Mouse (Mus musculus) MEL (cell line): ENCODE measurements around the gene Triobp. TPM values are rescaled to one million over a fixed set of nuclear protein-coding genes. Genes with fewer than 3 reads are reported as not detected.
A peak's percentile ranks its signal among the peaks of the same experiment; 100 is the strongest.

Source experiments
- DNase-seq: peaks from one replicate; pipeline ENCODE4 v3.0.0; 2011; ENCODE audit warnings: low read depth, low spot score
- H3K27ac ChIP-seq: 2 replicates; pipeline ENCODE4 v1.5.1; 2012; ENCODE audit warnings: low read depth, mild to moderate bottlenecking, control low read depth, low read length, moderate library complexity; ENCODE audit not compliant: control insufficient read depth
- H3K27me3 ChIP-seq, 2 experiments: fragments of 150-350 bp in 1 of 2; sonication (generic) in 1 of 2; 2 replicates each; pipeline ENCODE4 v1.6.1; 2012; ENCODE audit warnings: low read length in 2 of 2, mild to moderate bottlenecking in 2 of 2, improper control_type of control experiment in 1 of 2, moderate library complexity in 1 of 2; ENCODE audit not compliant: insufficient read depth in 2 of 2, control insufficient read depth in 1 of 2
- H3K36me3 ChIP-seq, 2 experiments: 2 replicates each; pipeline ENCODE4 v1.6.1; 2012 to 2014; ENCODE audit warnings: low read length in 2 of 2, improper control_type of control experiment in 1 of 2, inconsistent platforms in 1 of 2, mild to moderate bottlenecking in 1 of 2; ENCODE audit not compliant: insufficient read depth in 2 of 2, control insufficient read depth in 1 of 2
- H3K4me1 ChIP-seq, 2 experiments: fragments of 150-350 bp in 1 of 2; sonication (generic) in 1 of 2; 2 replicates each; pipeline ENCODE4 v1.6.1; 2012; ENCODE audit warnings: low read length in 2 of 2, improper control_type of control experiment in 1 of 2, mild to moderate bottlenecking in 1 of 2; ENCODE audit not compliant: insufficient read depth in 2 of 2, control insufficient read depth in 1 of 2
- H3K4me3 ChIP-seq, 2 experiments: fragments of 150-350 bp in 1 of 2; sonication (generic) in 1 of 2; 2 replicates each; pipeline ENCODE4 v1.5.1; 2012; ENCODE audit warnings: low read depth in 2 of 2, low read length in 2 of 2, mild to moderate bottlenecking in 2 of 2, moderate library complexity in 2 of 2, control low read depth in 1 of 2, improper control_type of control experiment in 1 of 2; ENCODE audit not compliant: control insufficient read depth in 1 of 2, insufficient read depth in 1 of 2
- H3K79me2 ChIP-seq: 2 replicates; pipeline ENCODE4 v1.6.1; 2012; ENCODE audit warnings: mild to moderate bottlenecking, low read length, moderate library complexity; ENCODE audit not compliant: control insufficient read depth, poor library complexity, insufficient read depth
- H3K9ac ChIP-seq: 2 replicates; pipeline ENCODE4 v1.6.1; 2012; ENCODE audit warnings: low read depth, mild to moderate bottlenecking, control low read depth, low read length, moderate library complexity; ENCODE audit not compliant: control insufficient read depth, poor library complexity, severe bottlenecking
- H3K9me3 ChIP-seq: fragments of 150-350 bp; sonication (generic); replicated peaks from 2 replicates; pipeline ENCODE4 v1.6.1; 2012; ENCODE audit warnings: mild to moderate bottlenecking, low read length, improper control_type of control experiment, moderate library complexity; ENCODE audit not compliant: insufficient read depth
- BHLHE40 ChIP-seq: IDR thresholded peaks from 2 replicates; pipeline ENCODE4 v1.6.1; 2012; ENCODE audit warnings: low read depth, mild to moderate bottlenecking, inconsistent platforms, low read length, improper control_type of control experiment, borderline replicate concordance
- CHD2 ChIP-seq: IDR thresholded peaks from 2 replicates; pipeline ENCODE4 v1.6.1; 2011; ENCODE audit warnings: low read length, improper control_type of control experiment
- CTCF ChIP-seq, 3 experiments: IDR thresholded peaks in 2 of 3; conservative IDR thresholded peaks in 1 of 3; 2 replicates each; pipeline ENCODE4 v1.5.1; 2011 to 2012; ENCODE audit warnings: low read length in 3 of 3, low read depth in 2 of 3, mild to moderate bottlenecking in 2 of 3, improper control_type of control experiment in 1 of 3, inconsistent platforms in 1 of 3, mixed read lengths in 1 of 3, moderate library complexity in 1 of 3; ENCODE audit not compliant: control insufficient read depth in 1 of 3, insufficient read depth in 1 of 3, poor library complexity in 1 of 3, severe bottlenecking in 1 of 3
- ELF1 ChIP-seq: IDR thresholded peaks from 2 replicates; pipeline ENCODE4 v1.6.1; 2014; ENCODE audit warnings: low read depth, mild to moderate bottlenecking, inconsistent platforms, low read length, improper control_type of control experiment, moderate library complexity
- EP300 ChIP-seq, 2 experiments: IDR thresholded peaks; 2 replicates each; pipeline ENCODE4 v1.6.1; 2011; ENCODE audit warnings: improper control_type of control experiment in 2 of 2, low read length in 2 of 2, low read depth in 1 of 2, mild to moderate bottlenecking in 1 of 2
- ETS1 ChIP-seq: IDR thresholded peaks from 2 replicates; pipeline ENCODE4 v1.6.1; 2012; ENCODE audit warnings: low read depth, mild to moderate bottlenecking, inconsistent platforms, low read length, improper control_type of control experiment, moderate library complexity
- GABPA ChIP-seq: IDR thresholded peaks from 2 replicates; pipeline ENCODE4 v1.6.1; 2012; ENCODE audit warnings: low read depth, mild to moderate bottlenecking, inconsistent platforms, low read length, improper control_type of control experiment, moderate library complexity
- GATA1 ChIP-seq: IDR thresholded peaks from 2 replicates; pipeline ENCODE4 v1.6.1; 2011; ENCODE audit warnings: low read depth, low read length, improper control_type of control experiment
- HCFC1 ChIP-seq: IDR thresholded peaks from 2 replicates; pipeline ENCODE4 v1.6.1; 2012; ENCODE audit warnings: low read depth, mild to moderate bottlenecking, inconsistent platforms, low read length, improper control_type of control experiment, moderate library complexity
- JUND ChIP-seq: IDR thresholded peaks from 2 replicates; pipeline ENCODE4 v1.6.1; 2011; ENCODE audit warnings: low read depth, mild to moderate bottlenecking, improper control_type of control experiment, low read length
- MAFK ChIP-seq: IDR thresholded peaks from 2 replicates; pipeline ENCODE4 v1.6.1; 2011; ENCODE audit warnings: low read depth, mild to moderate bottlenecking, low read length, improper control_type of control experiment, borderline replicate concordance
- MAX ChIP-seq: IDR thresholded peaks from 2 replicates; pipeline ENCODE4 v1.6.1; 2011; ENCODE audit warnings: low read length, improper control_type of control experiment
- MAZ ChIP-seq: IDR thresholded peaks from 2 replicates; pipeline ENCODE4 v1.6.1; 2012; ENCODE audit warnings: low read depth, mild to moderate bottlenecking, inconsistent platforms, low read length, improper control_type of control experiment
- MEF2A ChIP-seq: IDR thresholded peaks from 2 replicates; pipeline ENCODE4 v1.6.1; 2014; ENCODE audit warnings: low read depth, mild to moderate bottlenecking, inconsistent platforms, low read length, improper control_type of control experiment; ENCODE audit not compliant: poor library complexity, insufficient replicate concordance, severe bottlenecking; ENCODE audit errors: extremely low read depth
- MYB ChIP-seq: IDR thresholded peaks from 2 replicates; pipeline ENCODE4 v1.6.1; 2011; ENCODE audit warnings: mild to moderate bottlenecking, low read depth, low read length, improper control_type of control experiment
- MYC ChIP-seq: IDR thresholded peaks from 2 replicates; pipeline ENCODE4 v1.6.1; 2011; ENCODE audit warnings: low read depth, mild to moderate bottlenecking, low read length, improper control_type of control experiment, moderate library complexity
- NELFE ChIP-seq: IDR thresholded peaks from 2 replicates; pipeline ENCODE4 v1.6.1; 2011; ENCODE audit warnings: low read depth, low read length, improper control_type of control experiment
- NRF1 ChIP-seq: IDR thresholded peaks from 2 replicates; pipeline ENCODE4 v1.6.1; 2014; ENCODE audit warnings: low read depth, mild to moderate bottlenecking, inconsistent platforms, low read length, improper control_type of control experiment, moderate library complexity; ENCODE audit not compliant: poor library complexity, insufficient read depth, severe bottlenecking
- POLR2AphosphoS5 ChIP-seq: IDR thresholded peaks from 2 replicates; pipeline ENCODE4 v1.6.1; 2012; ENCODE audit warnings: low read depth, borderline replicate concordance, mild to moderate bottlenecking, inconsistent platforms, low read length, moderate library complexity, mixed read lengths
- RCOR1 ChIP-seq: IDR thresholded peaks from 2 replicates; pipeline ENCODE4 v1.6.1; 2012; ENCODE audit warnings: low read depth, mild to moderate bottlenecking, inconsistent platforms, low read length, improper control_type of control experiment
- SIN3A ChIP-seq: IDR thresholded peaks from 2 replicates; pipeline ENCODE4 v1.6.1; 2012; ENCODE audit warnings: low read length, improper control_type of control experiment, inconsistent platforms
- SMC3 ChIP-seq: IDR thresholded peaks from 2 replicates; pipeline ENCODE4 v1.6.1; 2011; ENCODE audit warnings: low read depth, low read length, improper control_type of control experiment
- TAL1 ChIP-seq: IDR thresholded peaks from 2 replicates; pipeline ENCODE4 v1.6.1; 2012; ENCODE audit warnings: mild to moderate bottlenecking, inconsistent platforms, low read length, moderate library complexity, mixed read lengths
- TBP ChIP-seq: IDR thresholded peaks from 2 replicates; pipeline ENCODE4 v1.8.0; 2011; ENCODE audit warnings: low read depth, low read length, improper control_type of control experiment
- TCF12 ChIP-seq: IDR thresholded peaks from 2 replicates; pipeline ENCODE4 v1.6.1; 2014; ENCODE audit warnings: low read depth, mild to moderate bottlenecking, inconsistent platforms, low read length, improper control_type of control experiment, moderate library complexity
- UBTF ChIP-seq: IDR thresholded peaks from 2 replicates; pipeline ENCODE4 v1.6.1; 2012; ENCODE audit warnings: low read depth, mild to moderate bottlenecking, inconsistent platforms, low read length, improper control_type of control experiment, moderate library complexity, borderline replicate concordance; ENCODE audit not compliant: insufficient read depth
- USF1 ChIP-seq: IDR thresholded peaks from 2 replicates; pipeline ENCODE4 v1.6.1; 2014; ENCODE audit warnings: low read depth, mild to moderate bottlenecking, inconsistent platforms, low read length, improper control_type of control experiment, moderate library complexity
- USF2 ChIP-seq, 2 experiments: IDR thresholded peaks; 2 replicates each; pipeline ENCODE4 v1.6.1; 2011 to 2012; ENCODE audit warnings: improper control_type of control experiment in 2 of 2, low read length in 2 of 2, borderline replicate concordance in 1 of 2, inconsistent platforms in 1 of 2, low read depth in 1 of 2, mild to moderate bottlenecking in 1 of 2; ENCODE audit not compliant: insufficient read depth in 1 of 2
- ZC3H11A ChIP-seq: IDR thresholded peaks from 2 replicates; pipeline ENCODE4 v1.6.1; 2012; ENCODE audit warnings: low read depth, mild to moderate bottlenecking, inconsistent platforms, low read length, improper control_type of control experiment
- ZKSCAN1 ChIP-seq: IDR thresholded peaks from 2 replicates; pipeline ENCODE4 v1.6.1; 2012; ENCODE audit warnings: low read depth, mild to moderate bottlenecking, inconsistent platforms, low read length, improper control_type of control experiment, moderate library complexity
- ZMIZ1 ChIP-seq: IDR thresholded peaks from 2 replicates; pipeline ENCODE4 v1.6.1; 2012; ENCODE audit warnings: low read depth, mild to moderate bottlenecking, inconsistent platforms, low read length, improper control_type of control experiment, moderate library complexity
- ZNF384 ChIP-seq: IDR thresholded peaks from 2 replicates; pipeline ENCODE4 v1.6.1; 2012; ENCODE audit warnings: low read depth, mild to moderate bottlenecking, inconsistent platforms, low read length, improper control_type of control experiment
- polyA plus RNA-seq, 2 experiments: library from polyadenylated mRNA; stranded (reverse) in 1 of 2; unstranded in 1 of 2; fragments of >175 nt in 1 of 2; fragments of >200 nt in 1 of 2; gene quantifications; 2 replicates each; pipeline versions ENCODE4 v1.2.1 to v1.2.4; 2012; ENCODE audit warnings: low replicate concordance in 2 of 2, low read depth in 1 of 2; ENCODE audit not compliant: insufficient read length in 2 of 2, insufficient read depth in 1 of 2, missing spikeins in 1 of 2
- total RNA-seq: library from RNA; depleted of rRNA; stranded (reverse); fragments of 300-350 nt; gene quantifications from 2 replicates; pipeline ENCODE4 v1.2.3, GENCODE M21; 2012

Gene Triobp
- total and polyA plus RNA-seq, 3 experiments: 18.4 to 31.3 TPM; not detected in 1

DNA sequence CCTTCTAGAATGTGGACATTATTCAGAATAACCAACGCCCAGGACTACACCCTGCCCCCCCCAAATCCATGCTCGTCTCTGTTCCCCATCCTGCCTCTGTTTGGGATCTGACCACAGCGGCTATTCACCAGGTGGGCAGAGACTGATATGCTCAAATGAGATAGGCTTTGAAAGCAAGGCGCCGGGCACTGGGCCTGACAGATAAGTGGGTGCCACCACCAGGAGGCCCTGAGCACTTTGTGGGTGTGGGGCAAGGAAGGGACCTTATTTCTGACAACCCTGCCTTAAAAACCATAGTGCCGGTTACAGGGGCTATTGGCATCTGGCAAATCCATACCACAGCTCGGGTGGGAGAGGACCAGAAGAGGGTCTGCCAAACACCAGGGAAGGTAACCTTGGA, 24.8 kb upstream of the Triobp start:
- DNase-seq: peak; percentile 84
- no peaks in the 10 kb centered on the region for H3K9me3 ChIP-seq
- peak overlapping the region; percentile 93 for H3K27ac ChIP-seq
- TF ChIP-seq UBTF (no peak), ZNF384 (no peak), CTCF (IDR thresholded peaks at IDR 0.05 in 2 of 3, conservative IDR thresholded peaks at IDR 0.05 in 1 of 3; ENCODE audit: control insufficient read depth in 1 of 3, insufficient read depth in 1 of 3, low read depth in 2 of 3, low read length in 3 of 3, poor library complexity in 1 of 3, severe bottlenecking in 1 of 3) (peak in 1 of 3 experiments; percentile 12; a peak in 2 of 6 replicates), TAL1 (peak; percentile 98), HCFC1 (no peak), EP300 (IDR thresholded peaks at IDR 0.05; ENCODE audit: low read depth in 1 of 2, low read length in 2 of 2) (peak; percentile 87 to 97), POLR2AphosphoS5 (no peak), MAX (peak; percentile 19; the same call in 1 of the 2 replicates), NELFE (no peak), SMC3 (peak; percentile 32), MYC (no peak; the same call in 1 of the 2 replicates), GABPA (no peak; the same call in 1 of the 2 replicates), TCF12 (peak; percentile 98), MEF2A (no peak), MAFK (no peak), SIN3A (peak; percentile 71), ZC3H11A (no peak; the same call in 1 of the 2 replicates), USF1 (no peak), MAZ (peak; percentile 73; the same call in 1 of the 2 replicates), JUND (no peak), RCOR1 (peak; percentile 97), ETS1 (peak; percentile 87), ELF1 (no peak), TBP (no peak), ZKSCAN1 (no peak), ZMIZ1 (no peak), NRF1 (no peak), CHD2 (peak; percentile 67), USF2 (IDR thresholded peaks at IDR 0.05; ENCODE audit: borderline replicate concordance in 1 of 2, insufficient read depth in 1 of 2, low read depth in 1 of 2, low read length in 2 of 2) (no peak), GATA1 (peak; percentile 91), MYB (peak; percentile 73), BHLHE40 (peak; percentile 62; the same call in 1 of the 2 replicates)
- H3K79me2 ChIP-seq: peaks cover 9% of the 10 kb centered on the region
- peak overlapping the region; percentile 61 for H3K9ac ChIP-seq
- peaks cover 4 to 62% of the 10 kb centered on the region in 2 experiments for H3K4me1 ChIP-seq
- no peaks in the 10 kb centered on the region for H3K27me3 ChIP-seq
- peaks cover 0 to 39% of the 10 kb centered on the region in 2 experiments; a peak in 2 of 4 replicates for H3K36me3 ChIP-seq
- peak overlapping the region; percentile 33 to 36 for H3K4me3 ChIP-seq
